Mouse (Mus musculus) CH12.LX (cell line): ENCODE data around the gene Zfp825. TPM values are rescaled to one million over a fixed set of nuclear protein-coding genes. Genes with fewer than 3 reads are reported as not detected.
A peak's percentile ranks its signal among the peaks of the same experiment; 100 is the strongest.
"Not testable (repeated sequence)": the region's sequence is repeated elsewhere in the genome, so short reads cannot be mapped to it uniquely, and the experiment has no call there.

Experiments used
- DNase-seq: peaks from one replicate; pipeline ENCODE4 v3.0.0-alpha.2; 2013; ENCODE audit errors: extremely low read depth
- H3K27ac ChIP-seq: 2 replicates; pipeline ENCODE4 v1.5.1; 2012; ENCODE audit warnings: low read depth, mild to moderate bottlenecking, control low read depth, moderate library complexity; ENCODE audit not compliant: insufficient read depth
- H3K27me3 ChIP-seq: replicated peaks from 2 replicates; pipeline ENCODE3; 2012; ENCODE audit warnings: inconsistent platforms
- H3K36me3 ChIP-seq, 2 experiments: replicated peaks in 1 of 2; 2 replicates each; pipeline versions ENCODE3 to v1.6.1; 2012; ENCODE audit warnings: inconsistent platforms in 1 of 2, low read length in 1 of 2, mild to moderate bottlenecking in 1 of 2, mixed read lengths in 1 of 2, moderate library complexity in 1 of 2; ENCODE audit not compliant: control insufficient read depth in 1 of 2, insufficient read depth in 1 of 2
- H3K4me1 ChIP-seq, 2 experiments: 2 replicates each; pipeline ENCODE4 v1.6.1; 2012; ENCODE audit warnings: inconsistent platforms in 1 of 2, moderate library complexity in 1 of 2; ENCODE audit not compliant: insufficient read depth in 2 of 2, control insufficient read depth in 1 of 2
- H3K4me2 ChIP-seq: 2 replicates; pipeline ENCODE4 v1.6.1; 2012; ENCODE audit warnings: low read depth, mild to moderate bottlenecking, control low read depth; ENCODE audit not compliant: poor library complexity, insufficient read depth, severe bottlenecking
- H3K4me3 ChIP-seq, 3 experiments: fragments of 150-350 bp in 1 of 3; sonication (generic) in 1 of 3; replicated peaks in 1 of 3; 2 replicates each; pipeline versions ENCODE3 to v1.5.1; 2011 to 2012; ENCODE audit warnings: low read depth in 2 of 3, low read length in 2 of 3, mild to moderate bottlenecking in 2 of 3, moderate library complexity in 2 of 3, control low read depth in 1 of 3, improper control_type of control experiment in 1 of 3, inconsistent platforms in 1 of 3, mixed read lengths in 1 of 3; ENCODE audit not compliant: poor library complexity in 1 of 3
- H3K79me2 ChIP-seq: replicated peaks from 2 replicates; pipeline ENCODE4 v1.6.1; 2012; ENCODE audit warnings: mild to moderate bottlenecking, moderate library complexity; ENCODE audit not compliant: control insufficient read depth, poor library complexity, insufficient read depth, severe bottlenecking; ENCODE audit errors: extremely low read depth
- H3K9ac ChIP-seq: 2 replicates; pipeline ENCODE4 v1.6.1; 2012; ENCODE audit warnings: low read depth, mild to moderate bottlenecking, control low read depth, moderate library complexity; ENCODE audit not compliant: insufficient read depth
- H3K9me3 ChIP-seq: replicated peaks from 2 replicates; pipeline ENCODE3; 2012; ENCODE audit warnings: low read length, inconsistent platforms, mixed read lengths
- CHD1 ChIP-seq: IDR thresholded peaks from 2 replicates; pipeline ENCODE4 v1.6.1; 2012; ENCODE audit warnings: low read depth, low read length, improper control_type of control experiment, inconsistent platforms
- CTCF ChIP-seq, 2 experiments: IDR thresholded peaks in 1 of 2; conservative IDR thresholded peaks in 1 of 2; 2 replicates each; pipeline ENCODE4 v1.5.1; 2011 to 2012; ENCODE audit warnings: low read depth in 2 of 2, low read length in 2 of 2, improper control_type of control experiment in 1 of 2, inconsistent platforms in 1 of 2, mild to moderate bottlenecking in 1 of 2, moderate library complexity in 1 of 2
- ELF1 ChIP-seq: IDR thresholded peaks from 2 replicates; pipeline ENCODE4 v1.6.1; 2014; ENCODE audit warnings: low read depth, mild to moderate bottlenecking, inconsistent platforms, low read length, improper control_type of control experiment
- KAT2A ChIP-seq: IDR thresholded peaks from 2 replicates; pipeline ENCODE4 v1.6.1; 2012; ENCODE audit warnings: low read length, improper control_type of control experiment, inconsistent platforms; ENCODE audit not compliant: insufficient replicate concordance
- MXI1 ChIP-seq: IDR thresholded peaks from 2 replicates; pipeline ENCODE4 v1.6.1; 2011; ENCODE audit warnings: mild to moderate bottlenecking, low read depth, low read length, improper control_type of control experiment
- NRF1 ChIP-seq: IDR thresholded peaks from 2 replicates; pipeline ENCODE4 v1.6.1; 2014; ENCODE audit warnings: low read depth, mild to moderate bottlenecking, inconsistent platforms, low read length, improper control_type of control experiment, moderate library complexity
- RAD21 ChIP-seq: IDR thresholded peaks from 2 replicates; pipeline ENCODE4 v1.6.1; 2011; ENCODE audit warnings: low read depth, mild to moderate bottlenecking, low read length, improper control_type of control experiment, moderate library complexity
- SIN3A ChIP-seq: IDR thresholded peaks from 2 replicates; pipeline ENCODE4 v1.6.1; 2012; ENCODE audit warnings: low read length, improper control_type of control experiment, inconsistent platforms
- SMC3 ChIP-seq: IDR thresholded peaks from 2 replicates; pipeline ENCODE4 v1.6.1; 2011; ENCODE audit warnings: low read depth, low read length, improper control_type of control experiment
- UBTF ChIP-seq: IDR thresholded peaks from 2 replicates; pipeline ENCODE4 v1.6.1; 2012; ENCODE audit warnings: low read depth, mild to moderate bottlenecking, inconsistent platforms, low read length, improper control_type of control experiment, moderate library complexity
- USF2 ChIP-seq: conservative IDR thresholded peaks from 2 replicates; pipeline ENCODE4 v1.6.1; 2011; ENCODE audit warnings: low read depth, low read length, improper control_type of control experiment
- dilution Hi-C: fragments of 300-500 bp; cut with MboI; formaldehyde crosslinking; loops from 2 replicates; pipeline ENCODE4 v1.14.3; 2020; ENCODE audit warnings: low sequenced_read_pairs; ENCODE audit not compliant: extremely low pct_unique_long_range_greater_than_20kb, extremely low pct_ligation_motif_present
- in situ Hi-C: fragments of 300-500 bp; cut with MboI; formaldehyde crosslinking; loops from 3 replicates; pipeline ENCODE4 v1.14.3; 2019; ENCODE audit warnings: low sequenced_read_pairs, low pct_ligation_motif_present, low pct_unique_long_range_greater_than_20kb, mixed read lengths
- polyA plus RNA-seq: library from polyadenylated mRNA; unstranded; fragments of >175 nt; gene quantifications from 2 replicates; pipeline ENCODE4 v1.2.1, GENCODE M21; 2012; ENCODE audit warnings: low read depth; ENCODE audit not compliant: insufficient read length
- total RNA-seq, 2 experiments: library from RNA; depleted of rRNA; stranded (reverse); fragments of 300-350 nt in 1 of 2; fragments of >200 nt in 1 of 2; gene quantifications; 2 replicates each; pipeline ENCODE4 v1.2.3; 2012 to 2014

The Zfp825 gene
- total and polyA plus RNA-seq, 3 experiments, result 7.4 to 22.5 (median 10.9) TPM

DNA sequence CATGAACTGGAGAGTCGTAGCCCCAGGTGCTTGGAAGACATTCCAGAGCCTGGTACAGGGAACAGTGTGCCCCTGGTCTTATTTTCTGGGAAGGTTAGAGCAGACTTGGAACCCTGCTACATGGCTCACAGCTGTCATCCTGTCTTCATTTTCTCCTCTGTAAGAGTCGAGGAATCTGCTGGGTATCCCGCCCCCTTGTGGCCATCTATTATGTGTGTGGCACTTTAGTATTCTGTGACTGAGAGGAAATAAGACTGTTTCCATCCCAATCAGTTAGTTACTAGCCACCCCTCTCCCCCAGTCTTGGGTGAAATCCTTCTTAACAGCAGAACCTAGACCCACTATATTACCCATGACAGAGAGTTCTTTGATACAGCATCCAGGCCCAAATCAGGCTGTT lies 41.1 kb upstream of the Zfp825 start:
- H3K27ac ChIP-seq, H3K4me3 ChIP-seq, H3K36me3 ChIP-seq, H3K4me1 ChIP-seq, in situ Hi-C loops, H3K79me2 ChIP-seq, H3K9ac ChIP-seq, dilution Hi-C loops, H3K27me3 ChIP-seq, H3K9me3 ChIP-seq: not testable (repeated sequence)
- TF ChIP-seq SMC3 (peak; percentile 62), CTCF (conservative IDR thresholded peaks at IDR 0.05 in 1 of 2, IDR thresholded peaks at IDR 0.05 in 1 of 2; ENCODE audit: low read depth in 2 of 2, low read length in 2 of 2) (peak; percentile 26 to 62; a peak in 3 of 4 replicates), RAD21 (peak; percentile 39)
- peak; percentile 75 for DNase-seq
- 0 out of 2 replicates have a peak overlapping the region, but pooled peaks have one; percentile 17 for H3K4me2 ChIP-seq

DNA sequence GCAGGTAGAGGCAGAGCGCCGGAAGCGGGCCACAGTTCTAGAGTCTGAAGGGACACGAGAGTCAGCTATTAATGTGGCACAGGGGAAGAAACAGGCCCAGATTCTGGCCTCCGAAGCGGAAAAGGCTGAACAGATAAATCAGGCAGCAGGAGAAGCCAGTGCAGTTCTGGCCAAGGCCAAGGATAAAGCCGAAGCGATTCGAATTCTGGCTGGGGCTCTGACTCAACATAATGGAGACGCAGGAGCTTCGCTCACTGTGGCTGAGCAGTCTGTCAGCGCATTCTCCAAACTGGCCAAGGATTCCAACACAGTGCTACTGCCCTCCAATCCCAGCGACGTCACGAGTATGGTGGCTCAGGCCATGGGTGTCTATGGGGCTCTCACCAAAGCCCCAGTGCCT lies 40.3 kb upstream of the Zfp825 start:
- Histone ChIP-seq H3K9me3 (peaks cover 2% of the 10 kb centered on the region), H3K9ac (no peak overlapping the region), H3K36me3 (no peaks in the 10 kb centered on the region), H3K79me2 (no peaks in the 10 kb centered on the region), H3K4me1 (0 out of 4 replicates have a peak, but pooled peaks cover 0 to 5% of the 10 kb centered on the region in 2 experiments), H3K4me2 (no peak overlapping the region), H3K4me3 (no peak overlapping the region), H3K27me3 (no peaks in the 10 kb centered on the region), H3K27ac (no peak overlapping the region)
- TF ChIP-seq UBTF (no peak), SIN3A (no peak), ELF1 (no peak), RAD21 (no peak), CHD1 (no peak), NRF1 (no peak), KAT2A (no peak), USF2 (no peak), MXI1 (no peak)
- DNase-seq, result no peak
- dilution Hi-C loops (no loop called here), in situ Hi-C loops (no loop called here)

- H3K4me2 ChIP-seq, dilution Hi-C loops, H3K36me3 ChIP-seq, H3K79me2 ChIP-seq, H3K4me1 ChIP-seq, H3K27ac ChIP-seq, DNase-seq, in situ Hi-C loops, H3K27me3 ChIP-seq, H3K4me3 ChIP-seq, H3K9ac ChIP-seq, H3K9me3 ChIP-seq: not testable (repeated sequence)
Observed at GRCm38 (mm10) chr13:74531251-74531650, 37.5 kb upstream of the Zfp825 start.

DNA sequence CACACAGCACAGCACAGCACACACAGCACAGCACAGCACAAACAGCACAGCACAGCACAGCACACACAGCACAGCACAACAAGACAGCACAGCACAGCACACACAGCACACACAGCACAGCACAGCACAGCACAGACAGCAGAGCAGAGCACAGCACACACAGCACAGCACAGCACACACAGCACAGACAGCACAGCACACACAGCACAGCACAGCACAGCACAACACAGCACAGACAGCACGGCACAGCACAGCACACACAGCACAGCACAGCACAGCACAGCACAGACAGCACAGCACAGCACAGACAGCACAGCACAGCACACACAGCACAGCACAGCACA lies 35.6 kb upstream of the Zfp825 start:
- H3K27me3 ChIP-seq, in situ Hi-C loops, H3K4me2 ChIP-seq, H3K36me3 ChIP-seq, H3K9me3 ChIP-seq, dilution Hi-C loops, H3K4me1 ChIP-seq, H3K79me2 ChIP-seq, DNase-seq, H3K27ac ChIP-seq, H3K9ac ChIP-seq: not testable (repeated sequence)
- peak overlapping the region in 1 of 3 experiments; percentile 0 for H3K4me3 ChIP-seq

GRCm38 (mm10) chr13:74528519-74529371 lies 35.0 kb upstream of the Zfp825 start:
- H3K4me1 ChIP-seq, H3K27ac ChIP-seq, DNase-seq, H3K36me3 ChIP-seq, H3K9me3 ChIP-seq, H3K27me3 ChIP-seq, dilution Hi-C loops, in situ Hi-C loops, H3K4me3 ChIP-seq, H3K9ac ChIP-seq, H3K79me2 ChIP-seq, H3K4me2 ChIP-seq: not testable (repeated sequence)
